Mouse (Mus musculus) cerebellum, postnatal 10 days (tissue): ENCODE results near the gene Mgat4b.
"Not testable (repeated sequence)": the region's sequence is repeated elsewhere in the genome, so short reads cannot be mapped to it uniquely, and the experiment has no call there.

Source experiments
- DNase-seq, 2 experiments: peaks; one replicate each; pipeline ENCODE4 v3.0.0; 2021; ENCODE audit warnings: mixed read lengths in 2 of 2

Mgat4b gene

GRCm38 (mm10) chr11:50210505-50211151 is at the start of gene Mgat4b, which contains the start of gene Sqstm1:
Gene Mgat4b (plus strand): TSS chr11:50210890.
Gene Sqstm1 (minus strand): TSS chr11:50210827.
- DNase-seq, result peak; percentile 85 to 90

GRCm38 (mm10) chr11:50161578-50162304 is 48.9 kb upstream of the Mgat4b start:
- peak; percentile 77 to 79 for DNase-seq

GRCm38 (mm10) chr11:50162338-50163050 is 48.2 kb upstream of the Mgat4b start:
- no peak for DNase-seq

- DNase-seq, result no peak
Observed at GRCm38 (mm10) chr11:50168352-50168751, 42.3 kb upstream of the Mgat4b start.

GRCm38 (mm10) chr11:50174111-50174729 is 36.5 kb upstream of the Mgat4b start, which contains the start of gene Mrnip:
Gene Mrnip (plus strand): TSS chr11:50174444.
- not testable (repeated sequence) for DNase-seq

GRCm38 (mm10) chr11:50174730-50175187 is 35.9 kb upstream of the Mgat4b start:
- DNase-seq, result peak; percentile 98 to 99

GRCm38 (mm10) chr11:50176351-50176750 is 34.3 kb upstream of the Mgat4b start:
- DNase-seq, result no peak

GRCm38 (mm10) chr11:50177111-50177510 is 33.6 kb upstream of the Mgat4b start:
- DNase-seq, result no peak

GRCm38 (mm10) chr11:50178532-50179488 is 31.9 kb upstream of the Mgat4b start:
- DNase-seq, result no peak

GRCm38 (mm10) chr11:50180478-50181231 is 30.0 kb upstream of the Mgat4b start:
- DNase-seq, result no peak

- no peak for DNase-seq
Observed at GRCm38 (mm10) chr11:50182702-50183101, 28.0 kb upstream of the Mgat4b start.

- no peak for DNase-seq
Observed at GRCm38 (mm10) chr11:50184788-50185187, 25.9 kb upstream of the Mgat4b start.

GRCm38 (mm10) chr11:50188682-50189081 is 22.0 kb upstream of the Mgat4b start:
- no peak for DNase-seq

GRCm38 (mm10) chr11:50190362-50190761 is 20.3 kb upstream of the Mgat4b start:
- DNase-seq, result no peak

GRCm38 (mm10) chr11:50192278-50192677 is 18.4 kb upstream of the Mgat4b start:
- no peak for DNase-seq

- DNase-seq, result no peak
Observed at GRCm38 (mm10) chr11:50194070-50194469, 16.6 kb upstream of the Mgat4b start.

GRCm38 (mm10) chr11:50194793-50195192 is 15.9 kb upstream of the Mgat4b start:
- no peak for DNase-seq

- DNase-seq, result no peak
Observed at GRCm38 (mm10) chr11:50197500-50197899, 13.2 kb upstream of the Mgat4b start.

GRCm38 (mm10) chr11:50198219-50198846 is 12.4 kb upstream of the Mgat4b start:
- DNase-seq, result no peak

- DNase-seq, result no peak
Observed at GRCm38 (mm10) chr11:50198916-50199315, 11.8 kb upstream of the Mgat4b start.
